Mouse (Mus musculus) cerebellum, adult 2 months (tissue): ENCODE results near the gene Prr15.

Experiments
- CTCF ChIP-seq: fragments of 200-500 bp; IDR thresholded peaks from 2 replicates; pipeline ENCODE4 v1.5.1; 2011; ENCODE audit warnings: low read depth, mild to moderate bottlenecking, control low read depth, low read length, moderate library complexity, borderline replicate concordance; ENCODE audit not compliant: insufficient read depth
- POLR2A ChIP-seq: fragments of 200-500 bp; IDR thresholded peaks from 2 replicates; pipeline ENCODE4 v1.6.1; 2011; ENCODE audit warnings: low read length, control low read depth, borderline replicate concordance; ENCODE audit not compliant: insufficient read depth

- TF ChIP-seq POLR2A (no peak), CTCF (no peak)
These were observed 11.7 kb downstream of the Prr15 start for GRCm38 (mm10) chr6:54337321-54337720.
